Mouse (Mus musculus) liver, embryonic 13.5 days (tissue): ENCODE data around the gene 5430419D17Rik. TPM values are rescaled to one million over a fixed set of nuclear protein-coding genes. Genes with fewer than 3 reads are reported as not detected.

Experiments
- ATAC-seq: fragments of 200-750 bp; cut with Nextera tagmentation; 2 replicates; pipeline ENCODE4 v1.8.0; 2017; ENCODE audit warnings: low read depth, mild to moderate bottlenecking, moderate number of reproducible peaks, moderate library complexity
- DNase-seq: peaks from one replicate; pipeline ENCODE4 v3.0.0; 2022
- H3K27ac ChIP-seq: fragments of 300-500 bp; sonication (generic); 2 replicates; pipeline ENCODE4 v1.5.1; 2015; ENCODE audit warnings: moderate library complexity, mild to moderate bottlenecking, inconsistent platforms
- H3K27me3 ChIP-seq: fragments of 300-500 bp; sonication (generic); 2 replicates; pipeline ENCODE4 v1.6.1; 2015; ENCODE audit warnings: mild to moderate bottlenecking, inconsistent platforms
- H3K36me3 ChIP-seq: fragments of 300-500 bp; sonication (generic); 2 replicates; pipeline ENCODE4 v1.6.1; 2015; ENCODE audit warnings: mild to moderate bottlenecking, inconsistent platforms
- H3K4me1 ChIP-seq: fragments of 300-500 bp; sonication (generic); replicated peaks from 2 replicates; pipeline ENCODE4 v1.6.1; 2015; ENCODE audit warnings: inconsistent platforms
- H3K4me2 ChIP-seq: fragments of 300-500 bp; sonication (generic); 2 replicates; pipeline ENCODE4 v1.6.1; 2015; ENCODE audit warnings: inconsistent platforms, mild to moderate bottlenecking, moderate library complexity
- H3K4me3 ChIP-seq: fragments of 300-500 bp; sonication (generic); replicated peaks from 2 replicates; pipeline ENCODE4 v1.5.1; 2015; ENCODE audit warnings: mild to moderate bottlenecking, inconsistent platforms
- H3K9ac ChIP-seq: fragments of 300-500 bp; sonication (generic); 2 replicates; pipeline ENCODE4 v1.6.1; 2015; ENCODE audit warnings: mild to moderate bottlenecking, inconsistent platforms
- H3K9me3 ChIP-seq: fragments of 300-500 bp; sonication (generic); replicated peaks from 2 replicates; pipeline ENCODE4 v1.6.1; 2016; ENCODE audit warnings: inconsistent platforms
- WGBS: fragments of 180-500 bp; shearing (Covaris S2); methylation state at CpG from one replicate; pipeline ENCODE4 v1.1.7; 2015; ENCODE audit not compliant: insufficient replicate concordance; 5-methylcytosine and 5-hydroxymethylcytosine counted together
- polyA plus RNA-seq: library from polyadenylated mRNA; unstranded; fragments of >200 nt; fragmentation: Nextera tagmentation; extraction: Ambion mirVana; gene quantifications from 2 replicates; pipeline ENCODE4 v1.2.1, GENCODE M21; 2015

The 5430419D17Rik gene
- polyA plus RNA-seq, 1 experiment from 2014 or later = not detected

- Histone ChIP-seq H3K4me1 (no peaks in the 10 kb centered on the region), H3K27me3 (no peaks in the 10 kb centered on the region), H3K9ac (no peak overlapping the region), H3K36me3 (no peaks in the 10 kb centered on the region), H3K4me3 (no peak overlapping the region), H3K4me2 (no peak overlapping the region), H3K27ac (no peak overlapping the region), H3K9me3 (no peaks in the 10 kb centered on the region)
- ATAC-seq = no peak
- DNase-seq = no peak
- 57% methylated on average over 7 of the region's 7 CpGs for WGBS
These were observed 140.3 kb downstream of the 5430419D17Rik start for GRCm38 (mm10) chr7:131314493-131314892.

- H3K9ac ChIP-seq = no peak overlapping the region
- no peak for DNase-seq
- no peaks in the 10 kb centered on the region for H3K4me1 ChIP-seq
- no peak for ATAC-seq
- no peaks in the 10 kb centered on the region for H3K27me3 ChIP-seq
- H3K36me3 ChIP-seq = no peaks in the 10 kb centered on the region
- no peak overlapping the region for H3K4me3 ChIP-seq
- H3K9me3 ChIP-seq = no peaks in the 10 kb centered on the region
- no peak overlapping the region for H3K27ac ChIP-seq
- 51% methylated on average over 12 of the region's 12 CpGs for WGBS
- no peak overlapping the region for H3K4me2 ChIP-seq
These were observed 143.4 kb downstream of the 5430419D17Rik start for GRCm38 (mm10) chr7:131317587-131317986.

GRCm38 (mm10) chr7:131318340-131318739, 144.1 kb downstream of the 5430419D17Rik start:
- Histone ChIP-seq H3K4me1 (no peaks in the 10 kb centered on the region), H3K4me2 (no peak overlapping the region), H3K27ac (no peak overlapping the region), H3K9ac (no peak overlapping the region), H3K4me3 (no peak overlapping the region), H3K27me3 (no peaks in the 10 kb centered on the region), H3K9me3 (no peaks in the 10 kb centered on the region), H3K36me3 (no peaks in the 10 kb centered on the region)
- DNase-seq (no peak), ATAC-seq (no peak)
- WGBS = 74% methylated on average over 5 of the region's 7 CpGs

DNA sequence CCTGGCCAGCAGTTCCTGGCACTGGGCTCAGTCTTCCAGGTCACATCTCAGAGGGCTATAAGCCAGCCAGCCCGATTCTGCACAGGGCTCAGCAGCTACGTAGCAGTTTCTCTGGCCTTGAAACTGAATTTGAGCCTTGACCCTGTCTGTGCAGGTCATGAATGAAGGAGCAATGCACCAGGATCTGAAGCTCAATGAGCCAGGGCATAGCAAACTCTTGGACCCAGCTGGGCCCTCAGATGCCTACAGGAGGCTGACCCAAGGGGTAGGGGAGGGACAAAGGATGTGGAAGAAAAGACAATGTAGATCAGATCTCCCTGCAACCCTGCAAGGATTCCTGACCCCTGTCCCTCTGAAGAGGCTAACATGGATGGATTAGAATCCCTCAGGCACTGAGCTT, 148.0 kb downstream of the 5430419D17Rik start, which contains the start of gene Cuzd1:
Cuzd1 (minus strand) TSS at position 101 of the 400 bp plus-strand sequence.
- Histone ChIP-seq H3K4me2 (no peak within 1 kb of the TSS), H3K27ac (no peak within 1 kb of the TSS), H3K4me1 (no peaks in the 10 kb centered on the region), H3K9me3 (no peaks in the 10 kb centered on the region), H3K36me3 (no peaks in the 10 kb centered on the region), H3K27me3 (no peaks in the 10 kb centered on the region), H3K4me3 (no peak within 1 kb of the TSS), H3K9ac (no peak within 1 kb of the TSS)
- no peak for DNase-seq
- 61% methylated on average over 2 of the region's 2 CpGs for WGBS
- ATAC-seq = no peak

- Histone ChIP-seq H3K27ac (no peak overlapping the region), H3K4me3 (no peak overlapping the region), H3K4me1 (no peaks in the 10 kb centered on the region), H3K9me3 (no peaks in the 10 kb centered on the region), H3K36me3 (no peaks in the 10 kb centered on the region), H3K27me3 (no peaks in the 10 kb centered on the region), H3K4me2 (no peak overlapping the region), H3K9ac (no peak overlapping the region)
- DNase-seq (no peak), ATAC-seq (no peak)
- 80% methylated on average over 5 of the region's 5 CpGs for WGBS
These were observed 152.9 kb downstream of the 5430419D17Rik start for GRCm38 (mm10) chr7:131327054-131327453.

DNA sequence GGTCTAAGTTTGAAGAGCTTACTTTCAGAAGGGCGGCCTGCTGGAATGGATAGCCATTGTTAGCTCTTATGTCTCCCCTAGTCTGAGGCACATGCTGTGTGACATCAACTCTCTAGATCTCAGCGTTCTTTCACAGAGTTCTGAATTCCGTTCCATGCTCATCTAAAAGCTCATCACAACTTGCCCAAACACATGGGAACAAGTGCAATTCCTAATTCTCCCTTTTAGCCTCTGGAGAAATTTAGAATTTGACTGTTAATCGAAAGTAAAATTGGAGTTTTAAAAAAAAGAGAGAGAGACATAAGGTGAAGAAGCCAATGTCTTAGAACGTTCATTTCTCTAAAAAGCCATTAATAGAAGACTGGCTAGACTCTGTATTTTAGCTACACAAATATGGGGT, 155.2 kb downstream of the 5430419D17Rik start, which contains the start of gene Fam24b:
Fam24b (minus strand) TSS at position 101 of the 400 bp plus-strand sequence.
- Histone ChIP-seq H3K27me3 (no peaks in the 10 kb centered on the region), H3K27ac (no peak within 1 kb of the TSS), H3K4me3 (no peak within 1 kb of the TSS), H3K36me3 (no peaks in the 10 kb centered on the region), H3K9ac (no peak within 1 kb of the TSS), H3K4me1 (no peaks in the 10 kb centered on the region), H3K4me2 (no peak within 1 kb of the TSS), H3K9me3 (no peaks in the 10 kb centered on the region)
- no peak for ATAC-seq
- WGBS = 76% methylated on average over 5 of the region's 5 CpGs
- DNase-seq = no peak

- Histone ChIP-seq H3K27ac (no peak overlapping the region), H3K36me3 (no peaks in the 10 kb centered on the region), H3K4me2 (no peak overlapping the region), H3K27me3 (no peaks in the 10 kb centered on the region), H3K4me1 (no peaks in the 10 kb centered on the region), H3K9me3 (no peaks in the 10 kb centered on the region), H3K9ac (no peak overlapping the region), H3K4me3 (no peak overlapping the region)
- 49% methylated on average over 2 of the region's 2 CpGs for WGBS
- no peak for DNase-seq
- no peak for ATAC-seq
These were observed 157.5 kb downstream of the 5430419D17Rik start for GRCm38 (mm10) chr7:131331688-131332087.

GRCm38 (mm10) chr7:131333564-131333963, 159.4 kb downstream of the 5430419D17Rik start, which contains the start of gene Fam24a:
Gene Fam24a (plus strand): TSS chr7:131333864.
- H3K27me3 ChIP-seq = no peaks in the 10 kb centered on the region
- no peak for ATAC-seq
- H3K4me2 ChIP-seq = no peak within 1 kb of the TSS
- H3K9me3 ChIP-seq = no peaks in the 10 kb centered on the region
- H3K4me3 ChIP-seq = no peak within 1 kb of the TSS
- DNase-seq = no peak
- H3K27ac ChIP-seq = no peak within 1 kb of the TSS
- H3K9ac ChIP-seq = no peak within 1 kb of the TSS
- H3K4me1 ChIP-seq = no peaks in the 10 kb centered on the region
- WGBS = 52% methylated on average over 1 of the region's 1 CpGs
- 0 out of 2 replicates have a peak, but pooled peaks cover 3% of the 10 kb centered on the region for H3K36me3 ChIP-seq

DNA sequence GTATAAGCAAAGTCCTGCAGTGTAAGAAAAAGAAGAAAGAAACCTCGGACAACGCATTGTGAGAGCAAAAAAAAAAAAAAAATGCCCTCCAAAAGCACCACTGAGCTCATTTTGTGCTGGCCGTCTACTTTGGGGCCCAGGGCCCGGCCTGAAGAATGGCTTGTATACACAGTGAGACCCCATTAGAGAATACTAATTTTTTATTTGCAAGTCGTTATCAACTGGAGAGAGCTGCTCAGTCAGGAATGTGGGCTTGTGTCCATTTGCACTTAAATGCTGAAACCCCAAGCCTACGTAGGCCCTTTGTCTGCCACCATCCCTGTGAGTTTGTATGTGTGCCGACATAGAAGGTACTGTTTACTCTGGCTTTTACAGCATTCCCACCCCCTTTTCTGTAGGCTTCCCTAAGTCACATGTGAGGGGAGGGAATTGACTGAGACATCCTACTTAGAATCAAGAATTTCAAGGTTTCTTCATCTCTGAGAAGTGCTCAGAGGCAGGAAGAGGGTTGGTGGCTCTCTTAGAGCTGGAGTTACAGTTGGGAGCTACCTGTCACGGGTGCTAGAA, 163.4 kb downstream of the 5430419D17Rik start:
- Histone ChIP-seq H3K27ac (no peak overlapping the region), H3K4me3 (no peak overlapping the region), H3K27me3 (no peaks in the 10 kb centered on the region), H3K4me1 (no peaks in the 10 kb centered on the region), H3K9ac (no peak overlapping the region), H3K4me2 (no peak overlapping the region), H3K36me3 (peaks cover 34% of the 10 kb centered on the region), H3K9me3 (no peaks in the 10 kb centered on the region)
- DNase-seq = no peak
- WGBS = 64% methylated on average over 8 of the region's 8 CpGs
- ATAC-seq = no peak

GRCm38 (mm10) chr7:131345856-131346541, 171.8 kb downstream of the 5430419D17Rik start:
- Histone ChIP-seq H3K27me3 (no peaks in the 10 kb centered on the region), H3K9me3 (no peaks in the 10 kb centered on the region), H3K4me1 (no peaks in the 10 kb centered on the region), H3K9ac (no peak overlapping the region), H3K4me3 (no peak overlapping the region), H3K36me3 (peaks cover 78% of the 10 kb centered on the region), H3K27ac (no peak overlapping the region), H3K4me2 (no peak overlapping the region)
- DNase-seq = no peak
- no peak for ATAC-seq
- 82% methylated on average over 7 of the region's 7 CpGs for WGBS
